Mouse (Mus musculus): ENCODE measurements at regions not wholly inside any gene's neighbourhood (a gene's known extent, or its start where the extent isn't known, plus 50 kb on each side); places are given as distances from the start of the nearest gene placed in this dataset.

- Histone ChIP-seq H3K4me1 (ENCODE audit: control insufficient read depth, low read depth, low read length) (no peaks in the 10 kb centered on the region), H3K36me3 (ENCODE audit: control insufficient read depth, insufficient read depth) (no peaks in the 10 kb centered on the region), H3K4me3 (ENCODE audit: low read depth, low read length) (no peak overlapping the region), H3K27ac (ENCODE audit: low read length) (no peak overlapping the region), H3K9ac (ENCODE audit: low read depth, low read length) (no peak overlapping the region), H3K27me3 (ENCODE audit: control insufficient read depth, insufficient read depth, low read depth, low read length) (no peaks in the 10 kb centered on the region), H3K4me2 (ENCODE audit: low read depth, low read length) (no peak overlapping the region), H3K9me3 (replicated peaks; ENCODE audit: control insufficient read depth, low read length) (no peaks in the 10 kb centered on the region)
- 41% methylated on average over 6 of the region's 6 CpGs for WGBS (ENCODE audit: insufficient replicate concordance)
- ATAC-seq (ENCODE audit: low read depth) = no peak
Measured at GRCm38 (mm10) chr3:34264811-34265210, 183.7 kb upstream of the Dnajc19 start.

GRCm38 (mm10) chr3:34252730-34253337 is 171.7 kb upstream of the Dnajc19 start:
- H3K27ac ChIP-seq (ENCODE audit: low read length) = no peak overlapping the region
- ATAC-seq (ENCODE audit: low read depth) = no peak
- WGBS (ENCODE audit: insufficient replicate concordance) = 53% methylated on average over 12 of the region's 12 CpGs
- H3K4me2 ChIP-seq (ENCODE audit: low read depth, low read length) = no peak overlapping the region
- H3K4me1 ChIP-seq (ENCODE audit: control insufficient read depth, low read depth, low read length) = no peaks in the 10 kb centered on the region
- no peak overlapping the region for H3K9ac ChIP-seq (ENCODE audit: low read depth, low read length)
- H3K27me3 ChIP-seq (ENCODE audit: control insufficient read depth, insufficient read depth, low read depth, low read length) = no peaks in the 10 kb centered on the region
- no peaks in the 10 kb centered on the region for H3K9me3 ChIP-seq (replicated peaks; ENCODE audit: control insufficient read depth, low read length)
- H3K36me3 ChIP-seq (ENCODE audit: control insufficient read depth, insufficient read depth) = no peaks in the 10 kb centered on the region
- no peak overlapping the region for H3K4me3 ChIP-seq (ENCODE audit: low read depth, low read length)

- H3K36me3 ChIP-seq (ENCODE audit: control insufficient read depth, insufficient read depth) = no peaks in the 10 kb centered on the region
- H3K27me3 ChIP-seq (ENCODE audit: control insufficient read depth, insufficient read depth, low read depth, low read length) = no peaks in the 10 kb centered on the region
- H3K4me1 ChIP-seq (ENCODE audit: control insufficient read depth, low read depth, low read length) = no peaks in the 10 kb centered on the region
- H3K4me2 ChIP-seq (ENCODE audit: low read depth, low read length) = no peak overlapping the region
- no peak for ATAC-seq (ENCODE audit: low read depth)
- H3K4me3 ChIP-seq (ENCODE audit: low read depth, low read length) = no peak overlapping the region
- 71% methylated on average over 3 of the region's 3 CpGs for WGBS (ENCODE audit: insufficient replicate concordance)
- H3K9ac ChIP-seq (ENCODE audit: low read depth, low read length) = no peak overlapping the region
- H3K27ac ChIP-seq (ENCODE audit: low read length) = no peak overlapping the region
- H3K9me3 ChIP-seq (replicated peaks; ENCODE audit: control insufficient read depth, low read length) = no peaks in the 10 kb centered on the region
Measured at GRCm38 (mm10) chr3:34242126-34242525, 161.0 kb upstream of the Dnajc19 start.

GRCm38 (mm10) chr3:34239978-34240377 is 158.9 kb upstream of the Dnajc19 start:
- no peaks in the 10 kb centered on the region for H3K4me1 ChIP-seq (ENCODE audit: control insufficient read depth, low read depth, low read length)
- H3K9ac ChIP-seq (ENCODE audit: low read depth, low read length) = no peak overlapping the region
- H3K27ac ChIP-seq (ENCODE audit: low read length) = no peak overlapping the region
- H3K4me2 ChIP-seq (ENCODE audit: low read depth, low read length) = no peak overlapping the region
- no peaks in the 10 kb centered on the region for H3K9me3 ChIP-seq (replicated peaks; ENCODE audit: control insufficient read depth, low read length)
- WGBS (ENCODE audit: insufficient replicate concordance) = 44% methylated on average over 2 of the region's 2 CpGs
- no peak for ATAC-seq (ENCODE audit: low read depth)
- no peaks in the 10 kb centered on the region for H3K36me3 ChIP-seq (ENCODE audit: control insufficient read depth, insufficient read depth)
- H3K27me3 ChIP-seq (ENCODE audit: control insufficient read depth, insufficient read depth, low read depth, low read length) = no peaks in the 10 kb centered on the region
- H3K4me3 ChIP-seq (ENCODE audit: low read depth, low read length) = no peak overlapping the region

GRCm38 (mm10) chr3:34234391-34234790 is 153.3 kb upstream of the Dnajc19 start:
- Histone ChIP-seq H3K4me1 (ENCODE audit: control insufficient read depth, low read depth, low read length) (no peaks in the 10 kb centered on the region), H3K27ac (ENCODE audit: low read length) (no peak overlapping the region), H3K9ac (ENCODE audit: low read depth, low read length) (no peak overlapping the region), H3K9me3 (replicated peaks; ENCODE audit: control insufficient read depth, low read length) (no peaks in the 10 kb centered on the region), H3K36me3 (ENCODE audit: control insufficient read depth, insufficient read depth) (no peaks in the 10 kb centered on the region), H3K4me3 (ENCODE audit: low read depth, low read length) (no peak overlapping the region), H3K27me3 (ENCODE audit: control insufficient read depth, insufficient read depth, low read depth, low read length) (no peaks in the 10 kb centered on the region), H3K4me2 (ENCODE audit: low read depth, low read length) (no peak overlapping the region)
- 60% methylated on average over 8 of the region's 8 CpGs for WGBS (ENCODE audit: insufficient replicate concordance)
- ATAC-seq (ENCODE audit: low read depth) = no peak

- no peaks in the 10 kb centered on the region for H3K4me1 ChIP-seq (ENCODE audit: control insufficient read depth, low read depth, low read length)
- ATAC-seq (ENCODE audit: low read depth) = no peak
- no peaks in the 10 kb centered on the region for H3K27me3 ChIP-seq (ENCODE audit: control insufficient read depth, insufficient read depth, low read depth, low read length)
- 60% methylated on average over 7 of the region's 7 CpGs for WGBS (ENCODE audit: insufficient replicate concordance)
- no peak overlapping the region for H3K4me3 ChIP-seq (ENCODE audit: low read depth, low read length)
- no peaks in the 10 kb centered on the region for H3K9me3 ChIP-seq (replicated peaks; ENCODE audit: control insufficient read depth, low read length)
- no peak overlapping the region for H3K4me2 ChIP-seq (ENCODE audit: low read depth, low read length)
- H3K9ac ChIP-seq (ENCODE audit: low read depth, low read length) = no peak overlapping the region
- no peak overlapping the region for H3K27ac ChIP-seq (ENCODE audit: low read length)
- H3K36me3 ChIP-seq (ENCODE audit: control insufficient read depth, insufficient read depth) = no peaks in the 10 kb centered on the region
Measured at GRCm38 (mm10) chr3:34232329-34233250, 151.5 kb upstream of the Dnajc19 start.

GRCm38 (mm10) chr3:34231593-34232328 is 150.6 kb upstream of the Dnajc19 start:
- H3K4me2 ChIP-seq (ENCODE audit: low read depth, low read length) = no peak overlapping the region
- WGBS (ENCODE audit: insufficient replicate concordance) = 55% methylated on average over 9 of the region's 9 CpGs
- ATAC-seq (ENCODE audit: low read depth) = no peak
- no peak overlapping the region for H3K4me3 ChIP-seq (ENCODE audit: low read depth, low read length)
- H3K36me3 ChIP-seq (ENCODE audit: control insufficient read depth, insufficient read depth) = no peaks in the 10 kb centered on the region
- H3K4me1 ChIP-seq (ENCODE audit: control insufficient read depth, low read depth, low read length) = no peaks in the 10 kb centered on the region
- H3K9me3 ChIP-seq (replicated peaks; ENCODE audit: control insufficient read depth, low read length) = no peaks in the 10 kb centered on the region
- H3K27ac ChIP-seq (ENCODE audit: low read length) = no peak overlapping the region
- no peak overlapping the region for H3K9ac ChIP-seq (ENCODE audit: low read depth, low read length)
- H3K27me3 ChIP-seq (ENCODE audit: control insufficient read depth, insufficient read depth, low read depth, low read length) = no peaks in the 10 kb centered on the region

- no peaks in the 10 kb centered on the region for H3K36me3 ChIP-seq (ENCODE audit: control insufficient read depth, insufficient read depth)
- ATAC-seq (ENCODE audit: low read depth) = no peak
- H3K9ac ChIP-seq (ENCODE audit: low read depth, low read length) = no peak overlapping the region
- H3K27me3 ChIP-seq (ENCODE audit: control insufficient read depth, insufficient read depth, low read depth, low read length) = no peaks in the 10 kb centered on the region
- H3K4me2 ChIP-seq (ENCODE audit: low read depth, low read length) = no peak overlapping the region
- H3K9me3 ChIP-seq (replicated peaks; ENCODE audit: control insufficient read depth, low read length) = no peaks in the 10 kb centered on the region
- H3K27ac ChIP-seq (ENCODE audit: low read length) = no peak overlapping the region
- 74% methylated on average over 10 of the region's 10 CpGs for WGBS (ENCODE audit: insufficient replicate concordance)
- H3K4me1 ChIP-seq (ENCODE audit: control insufficient read depth, low read depth, low read length) = no peaks in the 10 kb centered on the region
- H3K4me3 ChIP-seq (ENCODE audit: low read depth, low read length) = no peak overlapping the region
Measured at GRCm38 (mm10) chr3:34222291-34222690, 141.2 kb upstream of the Dnajc19 start.
